Mouse (Mus musculus) intestine, postnatal 0 days (tissue): ENCODE data around the gene Gna12. TPM values are rescaled to one million over a fixed set of nuclear protein-coding genes. Genes with fewer than 3 reads are reported as not detected.

Experiments used
- ATAC-seq: fragments of 200-750 bp; cut with Nextera tagmentation; 2 replicates; pipeline ENCODE4 v1.8.0; 2017; ENCODE audit warnings: mild to moderate bottlenecking, moderate TSS enrichment, moderate library complexity
- H3K27ac ChIP-seq: fragments of 300-500 bp; sonication (generic); 2 replicates; pipeline ENCODE4 v1.5.1; 2014; ENCODE audit warnings: mild to moderate bottlenecking, low read depth, low read length, moderate library complexity
- H3K27me3 ChIP-seq: fragments of 300-500 bp; sonication (generic); replicated peaks from 2 replicates; pipeline ENCODE4 v1.6.1; 2014; ENCODE audit warnings: low read length, mixed read lengths; ENCODE audit not compliant: control insufficient read depth, insufficient read depth
- H3K36me3 ChIP-seq: fragments of 300-500 bp; sonication (generic); 2 replicates; pipeline ENCODE4 v1.6.1; 2014; ENCODE audit warnings: mild to moderate bottlenecking, moderate library complexity; ENCODE audit not compliant: control insufficient read depth, insufficient read depth
- H3K4me1 ChIP-seq: fragments of 300-500 bp; sonication (generic); replicated peaks from 2 replicates; pipeline ENCODE4 v1.6.1; 2014; ENCODE audit warnings: antibody characterized with exemption, low read length, mixed read lengths; ENCODE audit not compliant: control insufficient read depth, insufficient read depth
- H3K4me2 ChIP-seq: fragments of 300-500 bp; sonication (generic); replicated peaks from 2 replicates; pipeline ENCODE4 v1.6.1; 2014; ENCODE audit warnings: low read depth, mild to moderate bottlenecking, moderate library complexity
- H3K4me3 ChIP-seq: fragments of 300-500 bp; sonication (generic); 2 replicates; pipeline ENCODE4 v1.5.1; 2014; ENCODE audit warnings: low read depth, low read length
- H3K9ac ChIP-seq: fragments of 300-500 bp; sonication (generic); 2 replicates; pipeline ENCODE4 v1.6.1; 2014; ENCODE audit warnings: mild to moderate bottlenecking, low read depth, low read length
- H3K9me3 ChIP-seq: fragments of 300-500 bp; sonication (generic); 2 replicates; pipeline ENCODE4 v1.6.1; 2016; ENCODE audit warnings: mixed run types; ENCODE audit not compliant: control insufficient read depth
- CTCF ChIP-seq: sonication (generic); IDR thresholded peaks from 2 replicates; pipeline ENCODE4 v1.5.1; 2016; ENCODE audit warnings: low read depth, mild to moderate bottlenecking, control low read depth, antibody characterized with exemption, moderate library complexity
- whole genome bisulfite sequencing: fragments of 180-500 bp; shearing (Covaris S2); extraction: QIAGEN DNeasy Blood & Tissue Kit; methylation state at CpG from one replicate; pipeline ENCODE4 v1.1.7; 2014; 5-methylcytosine and 5-hydroxymethylcytosine counted together
- polyA plus RNA-seq: library from polyadenylated mRNA; unstranded; fragments of >200 nt; fragmentation: Nextera tagmentation; extraction: Ambion mirVana; gene quantifications from 2 replicates; pipeline ENCODE4 v1.2.1, GENCODE M21; 2015

Gene Gna12
- polyA plus RNA-seq, 1 experiment from 2014 or later, result 13.8 TPM

- peaks cover 12% of the 10 kb centered on the region for H3K27me3 ChIP-seq
- no peak overlapping the region for H3K9ac ChIP-seq
- no peaks in the 10 kb centered on the region for H3K4me1 ChIP-seq
- no peak for ATAC-seq
- no peak overlapping the region for H3K4me3 ChIP-seq
- no peak overlapping the region for H3K27ac ChIP-seq
- 70% methylated on average over 4 of the region's 4 CpGs for WGBS
- no peak overlapping the region for H3K4me2 ChIP-seq
- no peaks in the 10 kb centered on the region for H3K36me3 ChIP-seq
- no peaks in the 10 kb centered on the region for H3K9me3 ChIP-seq
- TF ChIP-seq CTCF, result peak; percentile 61
These were observed 98.0 kb downstream of the Gna12 start for GRCm38 (mm10) chr5:140732195-140732594.

DNA sequence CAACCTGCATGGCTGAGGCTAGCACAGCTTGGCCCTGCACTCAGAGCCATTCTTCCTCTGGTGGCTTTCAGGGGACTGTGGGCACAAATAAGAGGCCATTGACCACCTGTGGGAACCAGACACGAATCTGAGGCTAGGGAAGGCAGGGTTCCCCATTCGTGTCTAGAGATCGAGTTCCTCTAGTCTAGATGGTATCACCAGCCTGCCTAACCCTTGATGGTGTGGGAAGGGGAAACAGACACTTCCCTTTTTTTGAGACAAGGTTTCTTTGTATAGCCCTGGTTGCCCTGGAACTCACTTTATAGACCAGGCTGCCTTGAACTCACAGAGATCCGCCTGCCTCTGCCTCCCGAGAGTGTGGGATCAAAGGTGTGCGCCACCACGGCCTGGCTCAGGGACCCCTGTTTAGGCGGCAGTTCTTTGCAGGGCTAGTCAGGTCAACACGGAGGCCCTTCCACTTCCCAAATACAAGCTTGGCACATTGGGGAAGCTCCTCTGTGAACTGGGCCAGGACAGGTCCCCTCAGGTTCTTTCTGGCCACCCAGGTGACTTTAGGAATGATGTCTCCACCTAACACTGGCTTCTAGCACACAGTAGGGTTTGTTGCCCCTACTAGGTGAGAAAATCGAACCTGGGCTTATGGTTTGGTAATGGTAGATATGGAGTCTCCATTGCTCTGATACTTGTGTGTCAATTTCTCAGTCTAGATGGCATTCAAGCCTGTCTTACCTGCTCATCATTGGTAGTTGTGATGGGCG lies 99.0 kb downstream of the Gna12 start:
- no peaks in the 10 kb centered on the region for H3K9me3 ChIP-seq
- TF ChIP-seq CTCF, result no peak

DNA sequence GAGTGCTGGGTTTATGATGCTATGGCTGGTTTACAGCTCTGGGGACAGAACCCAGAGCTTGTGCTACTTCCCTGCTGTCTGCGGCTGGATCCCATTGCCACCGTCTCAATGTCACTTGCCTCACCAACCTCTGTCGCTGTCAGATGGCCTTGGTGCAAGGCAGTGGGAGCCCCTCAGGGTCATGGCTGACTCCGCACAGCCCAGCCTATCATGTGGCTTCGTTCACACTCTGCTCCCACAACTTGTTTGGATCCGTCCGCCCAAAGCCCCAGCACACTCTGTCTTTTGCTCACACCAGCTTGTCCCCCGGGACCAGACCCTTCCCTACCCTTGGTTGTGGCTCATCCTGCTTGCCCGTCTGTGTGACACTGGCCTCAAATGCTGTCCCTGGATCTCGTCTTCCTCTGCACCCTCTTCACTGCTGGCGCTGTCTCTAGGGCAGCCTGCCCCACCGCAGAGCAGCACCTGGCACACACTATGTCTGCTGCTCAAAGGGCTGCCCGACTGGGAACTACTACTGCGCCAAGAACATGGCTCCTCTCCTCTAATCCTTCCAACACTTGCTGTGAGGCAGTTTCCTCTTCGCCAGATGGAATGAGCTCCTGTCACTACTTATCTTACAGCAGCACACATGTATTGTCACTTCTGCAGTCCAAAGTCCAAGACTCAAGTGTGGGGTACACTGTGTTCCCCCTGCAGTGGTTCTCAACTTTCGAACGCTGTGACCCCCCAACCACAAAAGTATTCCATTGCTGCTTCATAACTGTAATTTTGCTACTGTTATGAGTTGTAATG lies 103.1 kb downstream of the Gna12 start:
- WGBS, result 78% methylated on average over 17 of the region's 17 CpGs
- no peak for TF ChIP-seq CTCF

More for the DNA sequence above, 99.0 kb downstream of the Gna12 start:
- Histone ChIP-seq H3K27me3 (peaks cover 9% of the 10 kb centered on the region), H3K9ac (no peak overlapping the region), H3K27ac (no peak overlapping the region), H3K4me3 (no peak overlapping the region), H3K4me1 (no peaks in the 10 kb centered on the region), H3K36me3 (no peaks in the 10 kb centered on the region), H3K4me2 (no peak overlapping the region)
- WGBS, result 85% methylated on average over 11 of the region's 11 CpGs
- ATAC-seq, result no peak

GRCm38 (mm10) chr5:140726062-140726839 lies 104.0 kb downstream of the Gna12 start:
- no peak overlapping the region for H3K27ac ChIP-seq
- 86% methylated on average over 7 of the region's 7 CpGs for WGBS
- no peaks in the 10 kb centered on the region for H3K27me3 ChIP-seq
- H3K36me3 ChIP-seq, result no peaks in the 10 kb centered on the region
- no peak overlapping the region for H3K4me2 ChIP-seq
- no peaks in the 10 kb centered on the region for H3K4me1 ChIP-seq
- no peak for ATAC-seq
- no peak overlapping the region for H3K4me3 ChIP-seq
- TF ChIP-seq CTCF, result no peak
- no peak overlapping the region for H3K9ac ChIP-seq
- no peaks in the 10 kb centered on the region for H3K9me3 ChIP-seq

More for the DNA sequence above, 103.1 kb downstream of the Gna12 start:
- no peaks in the 10 kb centered on the region for H3K4me1 ChIP-seq
- no peaks in the 10 kb centered on the region for H3K36me3 ChIP-seq
- no peaks in the 10 kb centered on the region for H3K9me3 ChIP-seq
- H3K4me2 ChIP-seq, result no peak overlapping the region
- H3K27ac ChIP-seq, result no peak overlapping the region
- H3K9ac ChIP-seq, result no peak overlapping the region
- ATAC-seq, result no peak
- H3K27me3 ChIP-seq, result no peaks in the 10 kb centered on the region
- no peak overlapping the region for H3K4me3 ChIP-seq

GRCm38 (mm10) chr5:140723822-140724221 lies 106.4 kb downstream of the Gna12 start, which contains the start of gene Amz1:
Amz1 (plus strand) TSS chr5:140724127.
- Histone ChIP-seq H3K4me3 (no peak within 1 kb of the TSS), H3K27ac (no peak within 1 kb of the TSS), H3K4me1 (no peaks in the 10 kb centered on the region), H3K27me3 (no peaks in the 10 kb centered on the region), H3K9ac (no peak within 1 kb of the TSS), H3K36me3 (peaks cover 9% of the 10 kb centered on the region), H3K9me3 (no peaks in the 10 kb centered on the region), H3K4me2 (no peak within 1 kb of the TSS)
- no peak for ATAC-seq
- 81% methylated on average over 13 of the region's 13 CpGs for WGBS
- TF ChIP-seq CTCF, result no peak

DNA sequence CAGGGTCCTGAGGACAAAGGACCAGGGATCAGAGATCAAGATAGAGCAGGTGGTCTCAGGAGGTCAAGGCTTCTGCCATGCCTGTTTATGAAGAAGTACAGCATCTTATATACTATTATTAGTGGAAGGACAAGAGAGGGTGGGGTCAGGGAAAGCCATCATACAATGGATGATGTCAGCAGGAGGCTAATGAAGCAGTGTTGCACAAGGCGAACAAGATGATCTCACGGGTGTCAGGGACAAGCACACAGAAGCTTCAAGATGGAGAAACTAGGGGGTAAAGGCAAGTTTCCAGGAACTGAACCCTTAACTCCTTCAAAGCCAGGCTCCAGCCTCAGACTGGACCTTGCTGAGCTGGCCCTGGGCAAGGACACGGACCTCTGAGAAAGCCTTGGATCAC lies 108.1 kb downstream of the Gna12 start:
- Histone ChIP-seq H3K4me2 (no peak overlapping the region), H3K4me3 (no peak overlapping the region), H3K9me3 (no peaks in the 10 kb centered on the region), H3K9ac (no peak overlapping the region), H3K27ac (no peak overlapping the region), H3K36me3 (peaks cover 26% of the 10 kb centered on the region), H3K4me1 (no peaks in the 10 kb centered on the region), H3K27me3 (no peaks in the 10 kb centered on the region)
- no peak for ATAC-seq
- no peak for TF ChIP-seq CTCF
- 70% methylated on average over 3 of the region's 3 CpGs for WGBS
